Mouse (Mus musculus) gastrocnemius, adult 18-20 months (tissue): ENCODE measurements around the gene Efnb3. TPM values are rescaled to one million over a fixed set of nuclear protein-coding genes. Genes with fewer than 3 reads are reported as not detected.
"Not testable (repeated sequence)": the region's sequence is repeated elsewhere in the genome, so short reads cannot be mapped to it uniquely, and the experiment has no call there.

Experiments
- DNase-seq: peaks from one replicate; pipeline ENCODE4 v3.0.0; 2021; ENCODE audit warnings: low spot score
- total RNA-seq, 2 experiments: library from RNA; stranded (reverse); gene quantifications; 2 replicates each; pipeline ENCODE4 v1.2.3; 2021

Efnb3 gene
- total RNA-seq, 2 experiments from 2014 or later, result 0.37 to 0.74 TPM

DNA sequence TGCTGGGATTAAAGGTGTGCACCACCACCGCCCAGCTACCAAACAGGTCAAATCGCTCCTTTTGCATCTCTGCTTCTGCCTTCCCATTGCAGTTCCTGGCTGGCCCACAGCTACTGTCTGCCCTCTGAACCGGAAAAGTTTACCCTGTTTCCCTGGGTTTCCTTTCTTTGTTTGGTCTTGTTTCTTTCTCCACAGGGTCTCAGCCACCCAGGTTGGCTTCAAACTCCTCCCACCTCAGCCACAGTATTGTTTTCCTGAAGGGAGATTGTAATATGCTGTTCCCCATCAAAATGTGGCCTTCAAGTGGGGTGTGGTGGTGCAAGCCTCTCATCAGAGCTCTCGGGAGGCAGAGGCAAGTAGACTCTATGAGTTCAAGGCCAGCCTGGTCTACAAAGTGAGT lies 8.7 kb downstream of the Efnb3 start:
- DNase-seq, result no peak

DNA sequence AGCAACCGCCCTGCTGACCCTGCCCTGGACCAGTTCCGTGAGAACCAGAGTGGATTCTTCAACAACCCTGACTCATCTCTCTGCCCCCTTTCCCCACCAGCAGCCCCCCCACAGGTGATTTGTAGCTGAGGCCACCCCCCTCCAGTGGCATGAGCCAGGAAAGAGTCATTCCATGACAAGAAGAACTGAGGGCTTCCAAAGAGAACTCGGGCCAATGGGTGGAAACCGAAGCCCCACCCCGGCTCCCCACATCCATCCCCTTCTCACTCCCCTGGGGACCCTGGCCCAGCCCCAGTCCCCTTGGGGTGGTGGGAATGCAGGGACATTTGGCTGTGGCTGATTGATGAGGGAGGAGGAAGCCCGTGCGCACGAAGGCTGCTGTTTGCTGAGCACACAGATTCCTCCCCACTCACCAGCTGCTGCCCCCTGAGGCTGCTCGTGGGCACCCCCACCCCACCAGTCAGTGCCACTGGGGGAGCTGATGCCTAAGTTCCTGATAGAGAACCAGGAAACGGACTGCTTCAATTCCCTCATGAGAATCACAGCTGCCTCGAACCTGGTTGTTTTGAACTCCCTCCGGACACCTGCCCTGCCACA lies 10.8 kb downstream of the Efnb3 start, which contains the start of gene Dnah2:
Dnah2 (minus strand) TSS at position 51 of the 597 bp plus-strand sequence.
- DNase-seq, result no peak

DNA sequence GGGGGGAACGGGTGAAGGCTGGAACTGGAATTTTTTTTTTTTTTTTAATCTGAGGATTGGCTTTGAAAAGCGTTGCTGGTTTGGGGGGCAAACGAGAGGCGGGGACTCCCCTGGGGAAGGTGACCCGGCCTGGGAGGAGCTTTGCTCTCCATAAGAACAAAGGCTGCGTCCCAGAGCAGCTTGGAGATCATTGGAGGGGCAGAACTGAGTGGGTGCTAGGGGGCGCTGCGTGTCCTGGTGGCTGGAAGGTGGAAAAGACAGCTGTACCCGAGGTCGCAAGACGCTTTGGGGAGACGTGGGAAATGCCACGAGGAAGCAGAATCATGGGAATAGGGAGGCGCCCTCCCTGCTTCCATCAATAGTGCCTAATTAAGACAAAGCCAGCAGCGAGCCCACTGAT lies 12.9 kb downstream of the Efnb3 start:
- DNase-seq, result peak; percentile 39

DNA sequence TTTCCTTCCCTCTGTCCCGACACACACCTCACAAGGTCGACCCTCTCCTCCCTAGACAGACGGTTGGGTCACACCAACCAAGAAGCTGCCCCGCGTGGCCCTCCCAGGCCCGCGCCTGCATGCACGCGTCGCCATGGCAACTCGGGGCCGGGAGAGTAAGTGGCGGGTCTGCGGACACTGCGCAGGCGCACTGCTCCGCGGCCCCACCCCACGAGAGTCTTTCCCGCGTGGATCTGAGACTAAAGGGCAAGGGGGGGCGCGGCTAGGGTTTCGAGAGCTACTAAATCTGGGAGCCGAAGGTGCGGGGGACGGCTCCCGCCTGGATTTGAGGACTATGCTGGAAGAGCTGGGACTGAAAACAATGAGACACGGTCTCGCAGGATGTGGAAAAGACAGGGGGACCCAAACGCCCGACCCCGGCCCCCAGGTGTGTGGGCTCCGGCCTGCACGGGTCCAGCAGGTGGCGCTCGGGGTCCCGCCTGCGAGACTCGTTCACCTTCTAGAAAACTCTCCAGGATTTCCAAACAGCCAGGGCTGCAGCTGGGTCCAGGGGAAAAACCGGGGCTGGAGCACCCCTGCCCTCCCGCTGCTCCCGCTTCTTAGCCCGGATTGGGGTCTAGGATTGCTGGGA lies 13.5 kb downstream of the Efnb3 start:
- DNase-seq, result peak; percentile 60

DNA sequence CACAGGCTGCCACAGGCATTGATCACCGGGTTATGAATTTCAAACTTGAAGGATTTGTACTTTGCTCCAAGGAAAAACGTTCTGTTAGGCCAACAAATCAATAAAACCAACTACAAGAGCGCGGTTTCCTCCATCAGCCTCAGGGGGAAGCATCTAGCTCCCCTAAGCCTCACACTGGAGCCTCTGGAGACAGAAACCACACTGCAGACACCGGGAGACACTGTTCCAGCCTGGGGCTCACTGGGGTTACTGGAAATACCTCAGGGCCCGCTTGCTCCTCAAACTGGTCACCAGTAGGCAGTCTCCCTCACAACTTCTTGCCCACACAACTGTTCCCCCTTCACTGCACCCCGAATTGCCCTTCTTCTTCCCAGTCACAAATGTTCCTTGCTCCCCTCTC lies 14.0 kb downstream of the Efnb3 start:
- DNase-seq, result no peak

DNA sequence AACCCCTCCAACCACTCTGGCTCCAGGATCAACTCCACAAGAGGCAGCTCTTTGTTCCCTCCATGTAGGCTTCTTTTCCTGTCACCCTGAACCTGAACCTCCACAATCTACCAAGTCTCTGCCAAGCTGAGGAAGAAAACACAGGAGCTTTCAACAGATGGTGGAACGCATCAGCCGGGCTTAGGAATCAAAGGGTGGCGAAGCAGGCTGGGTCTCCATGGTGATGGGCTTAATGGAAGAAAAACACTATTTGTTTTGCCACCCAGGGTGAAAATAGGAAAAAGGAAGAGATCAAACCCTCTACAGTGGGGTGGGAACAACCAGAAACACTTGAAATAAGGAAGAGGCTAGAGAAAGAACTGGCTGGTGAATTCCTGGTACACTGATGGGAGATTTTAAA lies 16.4 kb downstream of the Efnb3 start:
- no peak for DNase-seq

DNA sequence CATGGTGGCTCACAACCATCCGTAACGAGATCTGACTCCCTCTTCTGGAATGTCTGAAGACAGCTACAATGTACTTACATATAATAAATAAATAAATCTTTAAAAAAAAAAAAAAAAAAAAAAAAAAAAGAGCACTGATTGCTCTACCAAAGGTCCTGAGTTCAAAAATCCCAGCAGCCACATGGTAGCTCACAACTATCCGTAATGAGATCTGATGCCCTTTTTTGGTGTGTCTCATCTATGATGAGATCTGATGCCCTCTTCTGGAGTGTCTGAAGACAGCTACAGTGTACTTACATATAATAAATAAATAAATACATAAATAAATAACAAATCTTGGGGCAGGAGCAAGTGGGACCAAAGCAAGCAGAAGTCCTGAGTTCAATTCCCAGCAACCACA lies 18.3 kb downstream of the Efnb3 start:
- DNase-seq, result not testable (repeated sequence)

DNA sequence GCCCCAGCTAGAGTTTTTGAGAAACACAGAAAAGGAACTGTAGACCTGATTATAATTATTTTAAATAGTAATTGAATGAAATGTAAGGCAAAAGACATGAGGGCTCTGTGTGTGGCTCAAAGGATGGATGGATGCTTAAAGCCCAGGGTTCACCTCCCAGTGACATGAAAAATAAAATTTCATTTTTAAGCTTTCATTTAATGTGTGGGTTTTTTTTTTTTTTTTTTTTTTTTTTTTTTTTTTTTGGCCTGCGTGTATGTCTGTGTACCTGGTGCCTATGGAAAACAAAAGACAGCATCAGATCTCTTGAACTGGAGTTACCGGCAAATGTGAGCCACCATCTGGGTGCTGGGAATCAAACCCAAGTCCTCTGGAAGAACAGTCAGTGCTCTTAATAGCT lies 19.3 kb downstream of the Efnb3 start:
- DNase-seq, result no peak

DNA sequence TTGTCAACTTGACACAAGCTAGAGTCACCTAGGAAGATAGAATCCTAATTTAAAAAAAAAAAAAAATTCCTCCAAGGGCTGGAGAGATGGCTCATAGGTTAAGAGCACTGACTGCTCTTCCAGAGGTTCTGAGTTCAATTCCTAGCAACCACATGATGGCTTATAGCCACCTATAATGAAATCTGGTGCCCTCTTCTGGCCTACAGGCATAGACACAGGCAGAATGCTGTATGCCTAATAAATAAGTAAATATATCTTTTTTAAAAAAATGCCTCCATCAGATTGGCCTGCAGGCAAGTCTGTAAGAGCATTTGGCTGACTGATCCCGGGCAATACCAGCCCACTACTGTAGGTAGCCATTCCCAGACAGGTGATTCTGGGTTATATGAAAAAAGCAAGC lies 25.0 kb downstream of the Efnb3 start:
- no peak for DNase-seq

DNA sequence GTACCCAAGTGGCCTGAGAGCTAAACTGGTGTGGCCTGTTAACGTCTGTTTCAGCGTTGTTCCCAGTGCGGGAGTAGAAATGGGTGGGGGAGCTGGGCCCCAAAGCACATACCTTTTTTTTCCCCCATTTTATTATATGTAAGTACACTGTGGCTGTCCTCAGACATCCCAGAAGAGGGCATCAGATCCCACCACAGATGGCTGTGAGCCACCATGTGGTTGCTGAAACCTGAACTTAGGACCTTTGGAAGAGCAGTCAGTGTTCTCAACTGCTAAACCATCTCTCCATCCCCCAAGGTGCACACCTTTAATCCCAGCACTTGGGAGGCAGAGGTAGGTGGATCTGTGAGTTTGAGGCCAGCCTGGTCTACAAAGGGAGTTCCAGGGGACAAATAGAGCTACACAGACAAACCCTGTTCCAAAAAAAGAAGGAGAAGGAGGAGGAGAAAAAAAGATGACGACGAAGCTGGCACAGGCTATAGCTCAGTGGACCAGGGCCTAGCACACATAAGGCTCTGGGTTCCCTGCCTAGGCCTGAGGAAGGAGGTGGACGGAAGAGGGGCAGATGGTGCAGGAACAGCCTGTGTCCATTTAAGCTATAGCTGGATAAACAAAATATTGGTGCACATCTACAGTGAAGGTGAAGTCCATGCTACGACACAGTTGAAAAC lies 27.4 kb downstream of the Efnb3 start:
- no peak for DNase-seq

DNA sequence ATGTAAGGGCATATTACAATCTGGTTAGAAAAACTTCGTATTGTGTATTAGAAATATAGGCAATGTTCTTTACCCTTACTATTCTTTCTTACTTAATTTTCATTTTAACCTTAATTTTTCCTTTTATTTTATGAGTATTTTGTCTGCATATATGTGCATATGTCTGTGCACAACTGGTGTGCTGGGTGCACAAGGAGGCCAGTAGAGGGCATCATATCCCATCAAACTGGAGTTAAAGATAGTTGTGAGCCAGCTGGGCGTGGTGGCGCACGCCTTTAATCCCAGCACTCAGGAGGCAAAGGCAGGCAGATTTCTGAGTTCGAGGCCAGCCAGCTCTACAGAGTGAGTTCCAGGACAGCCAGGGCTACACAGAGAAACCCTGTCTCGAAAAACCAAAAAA lies 29.2 kb downstream of the Efnb3 start:
- DNase-seq, result not testable (repeated sequence)

DNA sequence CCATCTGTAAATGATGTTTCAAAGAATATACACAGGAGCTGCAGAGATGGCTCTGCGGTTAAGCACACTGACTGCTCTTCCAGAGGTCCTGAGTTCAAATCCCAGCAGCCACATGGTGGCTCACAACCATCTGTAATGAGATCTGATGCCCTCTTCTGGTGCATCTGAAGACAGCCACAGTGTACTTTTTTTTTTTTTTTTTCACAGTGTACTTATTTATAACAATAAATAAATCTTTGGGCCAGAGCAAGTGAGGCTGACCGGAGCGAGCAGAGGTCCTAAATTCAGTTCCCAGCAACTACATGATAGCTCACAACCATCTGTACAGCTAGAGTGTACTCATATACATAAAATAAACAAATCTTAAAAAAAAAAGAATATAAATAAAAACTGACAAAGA lies 29.7 kb downstream of the Efnb3 start:
- DNase-seq, result not testable (repeated sequence)

DNA sequence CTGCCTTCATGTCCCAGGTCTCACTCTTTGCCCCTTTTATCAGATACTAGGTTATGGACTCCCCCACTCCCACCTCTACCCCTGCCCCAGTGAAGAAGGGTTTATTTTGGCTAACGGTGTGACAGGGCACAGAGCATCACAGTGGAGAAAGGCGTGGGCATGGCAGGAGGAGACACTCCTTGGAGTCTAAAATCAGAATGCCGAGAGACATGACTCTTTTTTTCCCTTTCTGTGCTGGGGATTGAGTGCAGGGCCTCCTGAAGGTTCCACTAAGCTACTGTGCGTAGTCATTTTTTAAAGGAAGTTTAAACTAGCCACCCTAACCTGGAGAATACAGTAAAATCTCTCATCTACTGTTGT lies 32.0 kb downstream of the Efnb3 start:
- no peak for DNase-seq

DNA sequence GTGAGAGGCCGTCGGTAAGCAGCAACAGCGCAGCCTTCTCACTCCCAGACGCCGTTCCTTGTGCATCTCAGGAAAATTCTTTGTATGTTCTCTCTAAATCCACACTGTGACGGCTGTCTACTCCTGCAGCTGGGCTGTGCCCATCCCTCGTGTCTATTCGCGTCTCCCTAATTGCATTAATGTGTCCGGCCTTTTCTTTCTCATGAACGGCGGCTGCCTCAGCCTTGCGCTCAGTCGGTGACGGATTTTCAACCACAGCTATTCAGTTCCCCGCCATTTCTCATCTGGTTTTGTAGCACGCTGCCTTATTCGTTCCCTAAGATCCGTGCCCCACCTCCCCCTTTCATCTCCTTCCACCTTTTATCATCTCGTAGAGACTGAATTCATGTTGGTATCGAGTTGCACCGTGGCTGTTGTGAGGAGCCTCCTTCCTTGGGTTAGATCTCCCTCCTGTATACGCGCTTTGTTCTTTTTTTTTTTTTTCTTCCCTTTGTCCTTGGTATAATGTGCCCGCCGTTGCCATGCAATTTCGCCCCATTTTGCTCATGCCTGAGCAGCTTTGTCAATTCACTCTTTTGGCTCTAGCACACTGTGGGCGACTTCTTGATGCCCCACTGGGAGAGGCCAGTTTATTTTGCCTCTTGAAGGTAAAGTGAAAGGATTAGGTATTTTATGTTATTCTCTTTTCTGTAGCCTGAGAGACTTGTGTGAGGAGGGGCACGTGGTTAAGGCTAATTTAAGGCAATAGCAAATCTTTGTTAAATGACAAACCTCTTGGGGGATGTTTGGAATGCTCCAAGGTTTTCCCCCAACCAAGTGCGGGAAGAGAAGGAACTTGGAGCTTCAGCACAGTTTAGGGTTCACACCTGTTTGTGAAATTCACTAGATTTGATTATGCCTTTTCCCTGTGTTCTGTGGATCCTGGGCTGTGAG lies 32.6 kb downstream of the Efnb3 start:
- DNase-seq, result no peak

DNA sequence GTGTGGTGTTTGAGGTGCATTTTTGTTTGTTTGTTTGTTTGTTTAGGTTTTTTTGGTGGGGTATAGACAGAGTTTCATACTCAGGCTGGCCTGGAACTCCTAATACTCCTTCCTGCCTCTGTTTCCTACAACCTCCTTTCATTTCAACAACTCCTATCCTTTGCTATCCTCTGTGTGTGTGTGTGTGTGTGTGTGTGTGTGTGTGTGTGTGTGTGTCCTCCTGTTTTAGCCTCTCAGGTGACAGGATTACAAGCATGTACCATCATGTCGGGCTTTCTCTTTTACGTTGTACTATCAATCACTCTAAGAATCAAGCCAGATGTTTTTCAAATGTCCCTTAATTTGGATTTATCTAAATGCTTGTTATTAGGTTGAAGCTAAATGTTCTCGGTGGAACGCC lies 33.4 kb downstream of the Efnb3 start:
- DNase-seq, result no peak

DNA sequence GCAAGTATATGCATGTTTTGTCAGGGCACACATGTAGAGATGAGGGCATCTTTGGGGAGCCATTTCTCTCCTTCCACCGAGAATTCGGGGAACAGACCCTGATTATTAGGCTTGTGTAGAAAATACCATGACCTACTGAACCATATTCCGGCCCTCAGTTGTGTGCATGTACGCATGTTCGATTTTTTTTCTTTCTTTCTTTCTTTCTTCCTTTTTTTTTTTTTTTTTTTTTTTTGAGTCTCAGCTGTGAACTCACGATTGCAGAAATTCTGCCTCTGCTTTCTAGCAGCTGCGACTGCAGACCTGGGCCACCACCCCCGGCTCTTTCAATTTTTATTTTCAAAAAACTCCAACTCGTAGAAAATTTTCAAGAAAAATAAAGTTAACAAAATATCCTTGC lies 34.3 kb downstream of the Efnb3 start:
- no peak for DNase-seq

DNA sequence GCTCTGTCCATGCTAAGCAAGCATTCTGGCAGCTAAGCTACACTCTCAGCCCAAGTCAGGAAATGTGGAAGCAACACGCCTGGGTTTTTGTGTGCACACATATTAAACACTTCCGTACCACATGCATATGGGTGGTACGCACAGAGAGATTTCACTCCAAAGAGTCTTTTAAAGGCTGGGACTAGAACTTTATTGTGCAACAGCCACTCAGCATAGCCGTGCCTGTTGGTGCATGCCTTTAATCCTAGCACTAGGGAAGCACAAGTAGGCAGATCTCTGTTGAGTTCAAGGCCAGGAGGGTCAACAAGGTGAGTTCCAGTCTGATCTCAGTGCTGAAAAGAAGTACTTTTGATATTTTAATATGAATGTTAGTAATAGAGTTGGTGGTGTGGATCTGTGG lies 36.4 kb downstream of the Efnb3 start:
- DNase-seq, result no peak

DNA sequence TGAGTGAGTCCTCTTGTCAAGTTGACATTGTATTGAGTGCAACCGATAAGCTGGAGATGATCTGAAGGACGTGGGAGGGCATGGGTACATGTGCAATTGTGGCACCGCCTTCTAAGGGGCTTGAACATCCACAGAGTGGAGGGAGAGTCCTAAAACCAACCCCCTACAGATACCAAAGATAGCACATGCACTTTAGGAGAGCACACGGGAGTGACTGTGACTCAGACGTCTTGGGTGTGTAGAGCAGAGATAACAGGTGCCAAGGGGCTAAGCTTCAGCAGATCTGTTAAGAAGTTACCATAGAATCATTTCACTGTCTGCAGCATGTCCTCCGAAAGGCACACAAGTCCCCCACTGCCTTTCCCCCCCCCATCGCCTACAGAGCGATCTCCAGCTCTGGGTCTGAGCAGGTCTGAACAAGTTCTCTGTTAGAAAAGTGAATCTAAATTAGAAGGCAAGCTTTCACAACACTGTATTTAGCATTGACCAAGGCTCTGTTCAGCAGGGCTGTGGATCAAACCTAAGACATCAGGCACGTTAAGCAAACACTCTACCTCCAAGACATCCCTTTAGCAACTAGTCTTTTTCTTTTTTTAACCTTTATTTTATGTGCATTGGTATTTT lies 38.4 kb downstream of the Efnb3 start:
- no peak for DNase-seq

DNA sequence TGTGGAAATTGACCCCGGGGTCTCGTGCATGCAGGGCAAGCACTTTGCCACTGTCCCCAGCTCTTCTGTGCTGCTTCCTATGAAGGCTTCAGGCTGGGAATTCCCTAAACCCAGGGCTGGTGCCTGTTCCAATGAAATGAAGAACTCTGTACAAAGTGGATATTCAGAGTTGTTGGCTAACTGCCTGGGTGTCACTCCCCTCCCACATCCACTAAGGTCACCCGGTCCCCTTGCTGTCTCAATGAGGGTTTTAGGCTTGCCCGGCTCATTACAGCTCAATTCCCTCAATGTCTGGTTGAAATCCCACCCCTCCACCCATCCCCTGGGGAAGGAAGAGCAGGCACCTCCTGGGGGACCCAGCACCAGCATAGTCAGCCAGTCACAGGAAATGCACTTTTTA lies 40.0 kb downstream of the Efnb3 start:
- DNase-seq, result no peak

DNA sequence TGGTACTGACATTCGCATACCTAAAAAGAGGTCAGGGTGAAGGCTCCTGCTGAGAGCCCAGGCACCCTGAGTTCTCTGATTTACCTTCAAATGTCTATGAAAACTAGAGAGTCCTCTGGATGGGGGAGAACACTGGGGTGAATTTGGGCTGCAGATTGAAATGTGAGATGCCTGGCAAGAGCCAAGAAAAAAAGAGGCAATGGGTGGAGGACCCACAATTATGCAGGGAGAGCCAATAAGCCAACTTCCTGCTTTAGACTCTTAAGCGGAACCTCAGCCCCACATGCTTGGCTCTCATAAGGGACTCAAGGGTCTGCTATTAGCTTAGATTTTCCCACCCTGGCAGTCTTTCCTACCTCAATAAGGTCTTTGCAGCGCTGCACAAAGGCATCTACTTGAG lies 43.3 kb downstream of the Efnb3 start:
- no peak for DNase-seq

DNA sequence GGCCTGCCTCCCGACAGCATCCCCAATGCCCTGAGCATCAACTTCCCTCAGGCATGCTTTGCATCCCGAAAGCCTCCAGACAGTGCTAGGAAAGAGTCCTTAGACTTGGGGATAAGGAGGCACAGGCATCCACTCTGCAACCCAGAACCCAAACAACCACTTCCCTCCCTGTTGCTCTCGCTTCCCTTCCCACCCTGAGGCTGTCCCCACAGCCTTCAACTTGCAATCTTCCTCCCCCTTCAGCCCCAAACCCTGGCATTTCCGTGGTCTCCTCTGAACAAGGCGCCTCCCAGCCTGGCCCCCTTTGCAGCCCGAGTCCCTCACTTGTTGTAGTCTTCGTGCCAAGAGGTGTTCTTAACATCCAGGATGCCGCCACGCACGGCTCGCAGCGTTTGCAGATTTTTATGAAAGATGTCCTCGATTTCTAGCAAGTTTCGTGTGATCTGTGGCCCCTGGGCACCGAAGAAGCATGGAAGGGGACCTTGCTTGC lies 43.8 kb downstream of the Efnb3 start:
- DNase-seq, result no peak
